Mouse (Mus musculus) ES-E14 (cell line): ENCODE measurements around the gene Fam187b. TPM values are rescaled to one million over a fixed set of nuclear protein-coding genes. Genes with fewer than 3 reads are reported as not detected.

ENCODE experiments used
- DNase-seq: peaks from one replicate; pipeline ENCODE4 v3.0.0-alpha.2; 2013; ENCODE audit warnings: low read depth, low spot score
- H3K27ac ChIP-seq: 2 replicates; pipeline ENCODE4 v1.5.1; 2012; ENCODE audit warnings: low read depth, mild to moderate bottlenecking, low read length, moderate library complexity, mixed read lengths; ENCODE audit not compliant: poor library complexity, insufficient read depth, severe bottlenecking
- H3K36me3 ChIP-seq: 2 replicates; pipeline ENCODE4 v1.6.1; 2012; ENCODE audit warnings: mild to moderate bottlenecking, low read length, moderate library complexity, mixed read lengths; ENCODE audit not compliant: control insufficient read depth, poor library complexity, insufficient read depth, severe bottlenecking
- H3K4me1 ChIP-seq, 2 experiments: fragments of 150-350 bp in 1 of 2; sonication (generic) in 1 of 2; 2 replicates each; pipeline ENCODE4 v1.6.1; 2012; ENCODE audit warnings: low read length in 2 of 2, mild to moderate bottlenecking in 1 of 2, mixed read lengths in 1 of 2; ENCODE audit not compliant: control insufficient read depth in 2 of 2, insufficient read depth in 2 of 2, poor library complexity in 1 of 2
- H3K4me3 ChIP-seq, 2 experiments: fragments of 150-350 bp in 1 of 2; sonication (generic) in 1 of 2; 2 replicates each; pipeline ENCODE4 v1.5.1; 2012; ENCODE audit warnings: low read length in 2 of 2, low read depth in 1 of 2, mild to moderate bottlenecking in 1 of 2, mixed read lengths in 1 of 2; ENCODE audit not compliant: insufficient read depth in 1 of 2, poor library complexity in 1 of 2, severe bottlenecking in 1 of 2
- H3K9ac ChIP-seq: 2 replicates; pipeline ENCODE4 v1.6.1; 2012; ENCODE audit warnings: low read depth, mild to moderate bottlenecking, low read length, mixed read lengths; ENCODE audit not compliant: poor library complexity, insufficient read depth, severe bottlenecking
- H3K9me3 ChIP-seq: fragments of 150-350 bp; sonication (generic); 2 replicates; pipeline ENCODE4 v1.6.1; 2012; ENCODE audit warnings: low read depth, mild to moderate bottlenecking, low read length; ENCODE audit not compliant: control insufficient read depth, insufficient read depth
- CHD2 ChIP-seq: IDR thresholded peaks from 2 replicates; pipeline ENCODE4 v1.6.1; 2014; ENCODE audit warnings: mild to moderate bottlenecking, low read depth, low read length, inconsistent platforms
- HCFC1 ChIP-seq: IDR thresholded peaks from 2 replicates; pipeline ENCODE4 v1.6.1; 2012; ENCODE audit warnings: low read length, inconsistent platforms, borderline replicate concordance; ENCODE audit not compliant: insufficient read depth
- MAFK ChIP-seq: IDR thresholded peaks from 2 replicates; pipeline ENCODE4 v1.6.1; 2014; ENCODE audit warnings: mild to moderate bottlenecking, low read depth, low read length, inconsistent platforms; ENCODE audit not compliant: insufficient read depth
- ZC3H11A ChIP-seq: IDR thresholded peaks from 2 replicates; pipeline ENCODE4 v1.6.1; 2012; ENCODE audit warnings: low read depth, mild to moderate bottlenecking, inconsistent platforms, low read length, borderline replicate concordance
- ZNF384 ChIP-seq: IDR thresholded peaks from 2 replicates; pipeline ENCODE4 v1.6.1; 2012; ENCODE audit warnings: low read depth, low read length, inconsistent platforms
- in situ Hi-C, 2 experiments: fragments of 600-800 bp; cut with MboI; formaldehyde crosslinking; loops; one replicate each; pipeline ENCODE4 v1.15.1; 2025; ENCODE audit warnings: low sequenced_read_pairs in 2 of 2, inconsistent platforms in 1 of 2; ENCODE audit not compliant: unreplicated experiment in 2 of 2
- total RNA-seq: library from RNA; depleted of rRNA; stranded (reverse); fragments of 300-350 nt; gene quantifications from 2 replicates; pipeline ENCODE4 v1.2.3, GENCODE M21; 2012

The Fam187b gene
- total RNA-seq, 1 experiment, result 0.67 TPM

- in situ Hi-C loops, result no loop called here
- TF ChIP-seq ZC3H11A, result 0 out of 2 replicates have a peak, but pooled peaks have one; percentile 2
- no peak for TF ChIP-seq ZNF384
- no peak for TF ChIP-seq HCFC1
- no peak for TF ChIP-seq CHD2
- peak overlapping the region; percentile 89 for H3K27ac ChIP-seq
- peak; percentile 63 for DNase-seq
- no peaks in the 10 kb centered on the region for H3K9me3 ChIP-seq
- peaks cover 45% of the 10 kb centered on the region for H3K36me3 ChIP-seq
- peak overlapping the region; percentile 83 to 91 for H3K4me3 ChIP-seq
- H3K4me1 ChIP-seq, result peaks cover 2 to 16% of the 10 kb centered on the region in 2 experiments; a peak in 2 of 4 replicates
- H3K9ac ChIP-seq, result peak overlapping the region; percentile 91
Measured at GRCm38 (mm10) chr7:30955584-30956356, 17.8 kb upstream of the Fam187b start.

DNA sequence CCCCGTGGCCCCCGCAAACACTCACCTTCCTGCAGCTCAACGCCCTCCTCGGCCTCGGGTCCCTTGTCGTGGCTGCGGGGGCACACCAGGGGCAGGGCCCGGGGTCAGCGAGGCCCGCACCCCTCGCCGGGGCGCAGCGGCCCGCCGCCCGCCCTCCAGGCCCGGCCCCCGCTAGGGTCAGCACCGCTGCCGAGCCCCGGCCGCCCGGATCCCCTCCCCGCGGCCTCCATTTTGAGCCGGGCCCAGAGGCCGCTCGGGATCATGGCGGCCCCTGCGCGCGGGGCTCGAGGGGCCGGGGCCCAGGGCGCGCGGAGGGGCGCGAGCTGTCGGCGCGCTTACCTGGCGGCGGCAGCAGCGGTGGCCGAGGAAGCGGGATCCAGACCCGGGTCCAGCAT is 17.2 kb upstream of the Fam187b start:
- DNase-seq, result no peak
- no peaks in the 10 kb centered on the region for H3K9me3 ChIP-seq

GRCm38 (mm10) chr7:30956756-30957366 is 16.7 kb upstream of the Fam187b start, which contains the start of gene Usf2:
Gene Usf2 (minus strand): TSS chr7:30956803.
- Histone ChIP-seq H3K36me3 (peaks cover 48% of the 10 kb centered on the region), H3K9ac (peak within 1 kb of the TSS; percentile 91), H3K27ac (peak within 1 kb of the TSS; percentile 89), H3K9me3 (no peaks in the 10 kb centered on the region), H3K4me1 (peaks cover 2 to 16% of the 10 kb centered on the region in 2 experiments; a peak in 2 of 4 replicates), H3K4me3 (peak within 1 kb of the TSS; percentile 83 to 91)
- in situ Hi-C loops, result no loop called here
- no peak for DNase-seq
- TF ChIP-seq ZNF384, result peak; percentile 95
- no peak for TF ChIP-seq MAFK
- no peak; the same call in 1 of the 2 replicates for TF ChIP-seq HCFC1
- no peak for TF ChIP-seq CHD2
- no peak for TF ChIP-seq ZC3H11A

More for the DNA sequence above, 17.2 kb upstream of the Fam187b start:
- peaks cover 2 to 16% of the 10 kb centered on the region in 2 experiments; a peak in 2 of 4 replicates for H3K4me1 ChIP-seq
- H3K4me3 ChIP-seq, result peak overlapping the region; percentile 83 to 91
- no peak for TF ChIP-seq ZC3H11A
- TF ChIP-seq ZNF384, result no peak
- no peak for TF ChIP-seq CHD2
- TF ChIP-seq MAFK, result no peak
- no peak for TF ChIP-seq HCFC1
- in situ Hi-C loops, result no loop called here
- H3K36me3 ChIP-seq, result peaks cover 48% of the 10 kb centered on the region
- H3K9ac ChIP-seq, result peak overlapping the region; percentile 91
- H3K27ac ChIP-seq, result peak overlapping the region; percentile 89

- in situ Hi-C loops, result no loop called here
- no peak for TF ChIP-seq HCFC1
- TF ChIP-seq MAFK, result no peak
- no peak for TF ChIP-seq CHD2
- TF ChIP-seq ZC3H11A, result no peak
- TF ChIP-seq ZNF384, result no peak
- peak overlapping the region; percentile 89 for H3K27ac ChIP-seq
- H3K4me3 ChIP-seq, result peak overlapping the region; percentile 83 to 91
- H3K9ac ChIP-seq, result peak overlapping the region; percentile 91
- DNase-seq, result peak; percentile 65
- H3K4me1 ChIP-seq, result peaks cover 2 to 16% of the 10 kb centered on the region in 2 experiments; a peak in 2 of 4 replicates
- H3K9me3 ChIP-seq, result no peaks in the 10 kb centered on the region
- H3K36me3 ChIP-seq, result peaks cover 48% of the 10 kb centered on the region
Measured at GRCm38 (mm10) chr7:30957367-30957783, 16.2 kb upstream of the Fam187b start.
